Mouse (Mus musculus) heart, embryonic 10.5 days (tissue): ENCODE measurements around the gene Gm20916. TPM values are rescaled to one million over a fixed set of nuclear protein-coding genes. Genes with fewer than 3 reads are reported as not detected.
"Not testable (repeated sequence)": the region's sequence is repeated elsewhere in the genome, so short reads cannot be mapped to it uniquely, and the experiment has no call there.

Experiments used
- DNase-seq: peaks from one replicate; pipeline ENCODE4 v3.0.0-alpha.2; 2017; ENCODE audit warnings: low spot score
- H3K27ac ChIP-seq: fragments of 300-500 bp; sonication (generic); 2 replicates; pipeline ENCODE4 v1.5.1; 2016; ENCODE audit warnings: mild to moderate bottlenecking
- H3K27me3 ChIP-seq: fragments of 300-500 bp; sonication (generic); 2 replicates; pipeline ENCODE4 v1.6.1; 2016; ENCODE audit warnings: mild to moderate bottlenecking; ENCODE audit not compliant: poor library complexity, insufficient read depth, severe bottlenecking
- H3K36me3 ChIP-seq: fragments of 300-500 bp; sonication (generic); 2 replicates; pipeline ENCODE4 v1.6.1; 2016; ENCODE audit warnings: mild to moderate bottlenecking, moderate library complexity
- H3K4me1 ChIP-seq: fragments of 300-500 bp; sonication (generic); 2 replicates; pipeline ENCODE4 v1.6.1; 2016; ENCODE audit warnings: mild to moderate bottlenecking
- H3K4me3 ChIP-seq: fragments of 300-500 bp; sonication (generic); 2 replicates; pipeline ENCODE4 v1.5.1; 2016; ENCODE audit warnings: mild to moderate bottlenecking, moderate library complexity
- H3K9me3 ChIP-seq: fragments of 300-500 bp; sonication (generic); 2 replicates; pipeline ENCODE4 v1.6.1; 2016; ENCODE audit warnings: mild to moderate bottlenecking, moderate library complexity
- WGBS: fragments of 180-500 bp; shearing (Covaris S2); methylation state at CpG from one replicate; pipeline ENCODE4 v1.1.7; 2016; 5-methylcytosine and 5-hydroxymethylcytosine counted together
- polyA plus RNA-seq: library from polyadenylated mRNA; unstranded; fragments of >200 nt; fragmentation: Nextera tagmentation; extraction: Ambion mirVana; gene quantifications from 2 replicates; pipeline ENCODE4 v1.2.1, GENCODE M21; 2016

The Gm20916 gene
- not detected in 2 replicates for polyA plus RNA-seq

- not testable (repeated sequence) for H3K9me3 ChIP-seq, H3K4me3 ChIP-seq, H3K27ac ChIP-seq, H3K4me1 ChIP-seq, H3K36me3 ChIP-seq, H3K27me3 ChIP-seq, DNase-seq
- WGBS: no CpG with 5 or more reads among the region's 6 CpGs
Observed at GRCm38 (mm10) chrY:79319265-79319664, at the start of gene Gm20916. Gene Gm20916, plus strand, starts transcription at chrY:79319565.

Other genes with a start within 250 kb of the Gm20916 start
- not detected in 2 replicates for gene Gm20917, start 168.4 kb upstream of the Gm20916 start, polyA plus RNA-seq